Mouse (Mus musculus) WW6 (cell line): ENCODE data around the gene Zdhhc22.

Experiments
- DNase-seq: peaks from one replicate; pipeline ENCODE4 v3.0.0-alpha.2; 2013; ENCODE audit warnings: low read depth, low spot score

Zdhhc22 gene

GRCm38 (mm10) chr12:86961589-86962344 is 28.5 kb downstream of the Zdhhc22 start:
- DNase-seq: no peak

- no peak for DNase-seq
Observed at GRCm38 (mm10) chr12:86960791-86961335, 29.4 kb downstream of the Zdhhc22 start.

- no peak for DNase-seq
Observed at GRCm38 (mm10) chr12:86960138-86960537, 30.1 kb downstream of the Zdhhc22 start.

GRCm38 (mm10) chr12:86959661-86960060 is 30.6 kb downstream of the Zdhhc22 start:
- DNase-seq: no peak

- no peak for DNase-seq
Observed at GRCm38 (mm10) chr12:86958558-86958957, 31.7 kb downstream of the Zdhhc22 start.

- DNase-seq: no peak
Observed at GRCm38 (mm10) chr12:86955894-86956293, 34.3 kb downstream of the Zdhhc22 start.

- no peak for DNase-seq
Observed at GRCm38 (mm10) chr12:86952331-86952850, 37.8 kb downstream of the Zdhhc22 start.

GRCm38 (mm10) chr12:86950961-86951360 is 39.3 kb downstream of the Zdhhc22 start:
- no peak for DNase-seq

- no peak for DNase-seq
Observed at GRCm38 (mm10) chr12:86950161-86950960, 39.9 kb downstream of the Zdhhc22 start.

- DNase-seq: no peak
Observed at GRCm38 (mm10) chr12:86949501-86949900, 40.7 kb downstream of the Zdhhc22 start.

- DNase-seq: no peak
Observed at GRCm38 (mm10) chr12:86948627-86949026, 41.6 kb downstream of the Zdhhc22 start.

- no peak for DNase-seq
Observed at GRCm38 (mm10) chr12:86947681-86948401, 42.4 kb downstream of the Zdhhc22 start.

GRCm38 (mm10) chr12:86946862-86947574 is 43.2 kb downstream of the Zdhhc22 start, which contains the start of gene Cipc:
Gene Cipc, plus strand, starts transcription at chr12:86947043.
- DNase-seq: peak; percentile 96

GRCm38 (mm10) chr12:86946301-86946781 is 43.9 kb downstream of the Zdhhc22 start:
- no peak for DNase-seq

- DNase-seq: no peak
Observed at GRCm38 (mm10) chr12:86945126-86945525, 45.1 kb downstream of the Zdhhc22 start.

- DNase-seq: no peak
Observed at GRCm38 (mm10) chr12:86943421-86943820, 46.8 kb downstream of the Zdhhc22 start.

- no peak for DNase-seq
Observed at GRCm38 (mm10) chr12:86941734-86942486, 48.3 kb downstream of the Zdhhc22 start.

- DNase-seq: no peak
Observed at GRCm38 (mm10) chr12:86941173-86941572, 49.1 kb downstream of the Zdhhc22 start.

GRCm38 (mm10) chr12:86938571-86938970 is 51.7 kb downstream of the Zdhhc22 start:
- no peak for DNase-seq
